Mouse (Mus musculus) hindbrain, embryonic 10.5 days (tissue): Measurements from ENCODE around the gene Krt88. TPM values are rescaled to one million over a fixed set of nuclear protein-coding genes. Genes with fewer than 3 reads are reported as not detected.
A peak's percentile ranks its signal among the peaks of the same experiment; 100 is the strongest.

Experiments used
- DNase-seq: peaks from one replicate; pipeline ENCODE4 v3.0.0-alpha.2; 2017; ENCODE audit warnings: low spot score
- H3K27ac ChIP-seq: fragments of 300-500 bp; sonication (generic); 2 replicates; pipeline ENCODE4 v1.5.1; 2016; ENCODE audit warnings: mild to moderate bottlenecking, moderate library complexity
- H3K27me3 ChIP-seq: fragments of 300-500 bp; sonication (generic); 2 replicates; pipeline ENCODE4 v1.6.1; 2016; ENCODE audit warnings: mild to moderate bottlenecking; ENCODE audit not compliant: poor library complexity, insufficient read depth, severe bottlenecking
- H3K36me3 ChIP-seq: fragments of 300-500 bp; sonication (generic); 2 replicates; pipeline ENCODE4 v1.6.1; 2016; ENCODE audit warnings: mild to moderate bottlenecking, moderate library complexity
- H3K4me1 ChIP-seq: fragments of 300-500 bp; sonication (generic); replicated peaks from 2 replicates; pipeline ENCODE4 v1.6.1; 2016; ENCODE audit warnings: mild to moderate bottlenecking
- H3K4me3 ChIP-seq: fragments of 300-500 bp; sonication (generic); 2 replicates; pipeline ENCODE4 v1.5.1; 2016; ENCODE audit warnings: mild to moderate bottlenecking, moderate library complexity
- H3K9me3 ChIP-seq: fragments of 300-500 bp; sonication (generic); 2 replicates; pipeline ENCODE4 v1.6.1; 2016; ENCODE audit warnings: mild to moderate bottlenecking, moderate library complexity
- WGBS: fragments of 180-500 bp; shearing (Covaris S2); methylation state at CpG from one replicate; pipeline ENCODE4 v1.1.7; 2016; 5-methylcytosine and 5-hydroxymethylcytosine counted together
- polyA plus RNA-seq: library from polyadenylated mRNA; unstranded; fragments of >200 nt; fragmentation: Nextera tagmentation; extraction: Ambion mirVana; gene quantifications from 2 replicates; pipeline ENCODE4 v1.2.1, GENCODE M21; 2016

Gene Krt88
- polyA plus RNA-seq, 1 experiment from 2014 or later, result not detected

DNA sequence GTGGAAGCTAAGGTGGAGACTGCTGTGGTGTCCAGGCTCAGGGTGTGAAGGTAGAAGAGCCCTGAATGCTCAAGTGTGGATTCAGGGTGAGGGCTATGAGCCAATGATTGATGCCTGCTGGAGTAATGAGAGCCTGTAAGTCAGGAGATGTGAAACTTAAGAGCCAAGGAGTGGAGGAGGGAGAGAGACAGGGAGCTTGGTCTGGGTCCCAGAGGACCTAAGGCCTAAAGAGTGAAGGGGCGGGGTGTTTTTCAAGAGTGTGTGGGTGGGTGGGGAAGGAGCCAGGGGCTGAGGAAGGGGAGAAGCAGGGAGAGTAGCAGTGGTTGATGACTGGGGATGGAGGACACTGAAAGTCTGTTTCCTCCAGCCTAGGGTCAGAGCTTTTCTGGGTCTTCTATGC is 36.1 kb downstream of the Krt88 start:
- Histone ChIP-seq H3K36me3 (no peaks in the 10 kb centered on the region), H3K27ac (no peak overlapping the region), H3K4me3 (no peak overlapping the region), H3K9me3 (no peaks in the 10 kb centered on the region), H3K27me3 (peaks cover 17% of the 10 kb centered on the region; the same call in 1 of the 2 replicates), H3K4me1 (peaks cover 26% of the 10 kb centered on the region)
- no peak for DNase-seq
- WGBS, result 83% methylated on average over 1 of the region's 1 CpGs

- 84% methylated on average over 1 of the region's 1 CpGs for WGBS
- Histone ChIP-seq H3K36me3 (no peaks in the 10 kb centered on the region), H3K27me3 (peaks cover 5% of the 10 kb centered on the region; the same call in 1 of the 2 replicates), H3K4me3 (no peak overlapping the region), H3K9me3 (no peaks in the 10 kb centered on the region), H3K27ac (no peak overlapping the region), H3K4me1 (peaks cover 13% of the 10 kb centered on the region)
- DNase-seq, result no peak
Observed at GRCm38 (mm10) chr15:101484939-101485338, 37.4 kb downstream of the Krt88 start.

- no peak for DNase-seq
- 84% methylated on average over 11 of the region's 11 CpGs for WGBS
- Histone ChIP-seq H3K27ac (no peak overlapping the region), H3K4me1 (peaks cover 14% of the 10 kb centered on the region), H3K36me3 (no peaks in the 10 kb centered on the region), H3K27me3 (no peaks in the 10 kb centered on the region), H3K9me3 (no peaks in the 10 kb centered on the region), H3K4me3 (no peak overlapping the region)
Observed at GRCm38 (mm10) chr15:101485911-101486635, 38.5 kb downstream of the Krt88 start.

DNA sequence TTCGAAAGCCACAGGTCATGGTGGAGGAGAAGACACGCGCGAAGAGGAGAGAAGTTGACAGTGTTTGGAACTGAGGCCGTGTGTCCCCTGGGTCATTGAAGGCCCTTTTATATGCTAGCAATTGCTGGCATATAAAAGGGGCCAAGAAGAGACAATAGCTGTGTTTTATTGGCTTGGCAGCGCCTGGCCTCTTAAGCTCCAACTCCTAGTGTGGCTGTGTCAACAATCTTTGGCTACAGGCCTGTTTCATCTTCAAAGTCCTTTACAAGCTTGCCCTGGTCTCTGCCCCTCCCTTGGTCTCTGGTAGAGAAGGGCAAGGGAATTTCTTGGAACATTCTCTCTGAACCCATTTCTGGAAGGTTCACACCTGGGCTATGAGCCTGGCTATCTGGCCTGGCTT is 43.9 kb downstream of the Krt88 start, which contains the start of gene Krt83:
Krt83 (minus strand) TSS at position 82 of the 400 bp plus-strand sequence.
- H3K4me1 ChIP-seq, result 0 out of 2 replicates have a peak, but pooled peaks cover 7% of the 10 kb centered on the region

DNA sequence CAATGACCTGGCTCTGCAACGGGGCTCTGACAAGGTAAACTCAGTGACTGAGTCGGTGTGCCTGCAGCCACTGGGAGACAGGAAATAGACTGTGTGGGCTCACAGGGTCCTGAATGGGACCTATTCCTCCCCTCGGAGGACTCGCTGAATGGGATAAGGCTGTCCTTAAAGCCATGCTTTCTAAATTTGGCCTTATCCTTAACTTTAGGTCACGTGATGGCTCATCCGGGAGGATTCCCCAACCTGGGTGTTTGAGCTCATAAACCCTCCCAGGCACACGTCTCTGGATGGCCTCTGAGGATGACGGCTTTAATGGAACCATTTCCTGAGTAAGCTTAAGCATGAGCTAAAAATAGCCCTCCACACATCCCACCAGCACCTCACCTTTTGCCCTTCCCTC is 45.2 kb downstream of the Krt88 start:
- H3K27ac ChIP-seq, result no peak overlapping the region
- no peak for DNase-seq
- no peaks in the 10 kb centered on the region for H3K36me3 ChIP-seq
- WGBS, result 77% methylated on average over 8 of the region's 8 CpGs
- H3K4me1 ChIP-seq, result 0 out of 2 replicates have a peak, but pooled peaks cover 7% of the 10 kb centered on the region
- no peaks in the 10 kb centered on the region for H3K9me3 ChIP-seq
- no peaks in the 10 kb centered on the region for H3K27me3 ChIP-seq
- H3K4me3 ChIP-seq, result no peak overlapping the region

More for the DNA sequence above, 43.9 kb downstream of the Krt88 start, which contains the start of gene Krt83:
- no peak for DNase-seq
- H3K36me3 ChIP-seq, result no peaks in the 10 kb centered on the region
- H3K9me3 ChIP-seq, result no peaks in the 10 kb centered on the region
- no peak within 1 kb of the TSS for H3K4me3 ChIP-seq
- peak within 1 kb of the TSS; percentile 3; the same call in 1 of the 2 replicates for H3K27ac ChIP-seq
- no peaks in the 10 kb centered on the region for H3K27me3 ChIP-seq
- 82% methylated on average over 6 of the region's 6 CpGs for WGBS

DNA sequence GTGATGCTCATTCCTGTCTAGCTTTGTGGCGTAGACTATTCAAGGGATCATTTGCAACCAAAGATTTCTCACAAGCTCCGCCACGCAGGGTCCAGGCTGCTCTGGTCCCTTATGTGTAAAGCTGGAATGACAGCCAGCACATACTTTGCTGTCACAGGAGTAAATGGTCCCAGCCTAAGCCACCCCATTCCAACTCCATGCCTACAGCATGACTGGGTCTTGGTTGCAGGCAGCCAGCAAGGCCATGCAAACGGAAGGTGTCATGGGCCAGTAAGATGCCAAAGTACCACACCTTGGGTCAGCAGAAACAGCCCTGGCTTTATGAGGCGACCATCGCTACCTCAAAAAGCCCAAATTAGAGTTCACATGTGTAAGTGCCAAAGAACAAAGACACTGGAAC is 46.2 kb downstream of the Krt88 start:
- no peak for DNase-seq
- 94% methylated on average over 6 of the region's 6 CpGs for WGBS
- Histone ChIP-seq H3K27ac (no peak overlapping the region), H3K36me3 (no peaks in the 10 kb centered on the region), H3K4me1 (peaks cover 13% of the 10 kb centered on the region; the same call in 1 of the 2 replicates), H3K9me3 (no peaks in the 10 kb centered on the region), H3K27me3 (no peaks in the 10 kb centered on the region), H3K4me3 (no peak overlapping the region)

- Histone ChIP-seq H3K27me3 (no peaks in the 10 kb centered on the region), H3K36me3 (no peaks in the 10 kb centered on the region), H3K4me3 (no peak overlapping the region), H3K9me3 (no peaks in the 10 kb centered on the region), H3K4me1 (peaks cover 13% of the 10 kb centered on the region; the same call in 1 of the 2 replicates), H3K27ac (no peak overlapping the region)
- no peak for DNase-seq
- 81% methylated on average over 1 of the region's 1 CpGs for WGBS
Observed at GRCm38 (mm10) chr15:101494203-101494602, 46.7 kb downstream of the Krt88 start.

- DNase-seq, result no peak
- peaks cover 13% of the 10 kb centered on the region; the same call in 1 of the 2 replicates for H3K4me1 ChIP-seq
Observed at GRCm38 (mm10) chr15:101495266-101495665, 47.7 kb downstream of the Krt88 start.

DNA sequence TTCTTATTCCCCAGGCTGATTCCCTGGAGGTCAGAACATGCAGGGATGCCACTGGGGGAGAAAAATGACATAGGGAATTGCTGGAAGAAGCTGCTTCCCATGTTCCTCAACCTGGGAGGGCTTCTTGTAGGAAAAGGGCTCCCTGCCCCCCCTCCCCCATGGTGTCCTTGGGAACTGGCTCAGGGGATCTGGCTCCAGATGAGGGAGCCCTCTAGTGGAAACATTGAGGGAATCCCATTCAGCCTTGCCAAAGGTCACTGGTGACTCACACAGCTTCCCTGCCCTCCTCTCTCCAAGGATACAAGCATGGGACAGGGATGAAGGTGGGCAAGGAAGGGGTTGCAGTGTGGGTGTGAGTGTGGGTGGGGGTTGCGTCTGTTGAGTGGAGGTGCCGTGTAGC is 49.6 kb downstream of the Krt88 start:
- Histone ChIP-seq H3K4me1 (peaks cover 9% of the 10 kb centered on the region; the same call in 1 of the 2 replicates), H3K27ac (no peak overlapping the region), H3K9me3 (no peaks in the 10 kb centered on the region), H3K36me3 (no peaks in the 10 kb centered on the region), H3K27me3 (no peaks in the 10 kb centered on the region), H3K4me3 (no peak overlapping the region)
- 66% methylated on average over 2 of the region's 2 CpGs for WGBS
- DNase-seq, result peak; percentile 16

More at GRCm38 (mm10) chr15:101495266-101495665, 47.7 kb downstream of the Krt88 start:
- Histone ChIP-seq H3K27me3 (no peaks in the 10 kb centered on the region), H3K27ac (no peak overlapping the region), H3K9me3 (no peaks in the 10 kb centered on the region), H3K36me3 (no peaks in the 10 kb centered on the region), H3K4me3 (no peak overlapping the region)
- 90% methylated on average over 8 of the region's 8 CpGs for WGBS

Other genes starting within 250 kb of the Krt88 start
- 5.5 and 5.8 TPM in 2 replicates for gene Grasp, start 223.6 kb upstream of the Krt88 start, polyA plus RNA-seq
- gene Nr4a1, start 193.5 kb upstream of the Krt88 start, polyA plus RNA-seq, result 4.8 and 5.1 TPM in 2 replicates
- gene Atg101, start 163.5 kb upstream of the Krt88 start, polyA plus RNA-seq, result 79.0 and 82.1 TPM in 2 replicates
- gene 6030408B16Rik, start 154.5 kb upstream of the Krt88 start, polyA plus RNA-seq, result 0.27 and 0.39 TPM in 2 replicates
- gene Krt80, start 77.6 kb upstream of the Krt88 start, polyA plus RNA-seq, result 0.16 TPM in 1 of 2 replicates, not detected in the other
- 17.5 and 19.9 TPM in 2 replicates for gene Krt7, start 36.7 kb upstream of the Krt88 start, polyA plus RNA-seq
- gene Krt87, start 8.9 kb upstream of the Krt88 start, polyA plus RNA-seq, result 0.10 TPM in 1 of 2 replicates, not detected in the other
- gene Krt81, start 16.0 kb downstream of the Krt88 start, polyA plus RNA-seq, result not detected in 2 replicates
- gene Krt86, start 25.7 kb downstream of the Krt88 start, polyA plus RNA-seq, result not detected in 2 replicates
- gene Krt83, start 43.8 kb downstream of the Krt88 start, polyA plus RNA-seq, result not detected in 2 replicates
- not detected in 2 replicates for gene Gm49425, start 69.5 kb downstream of the Krt88 start, polyA plus RNA-seq
- not detected in 2 replicates for gene Krt84, start 85.1 kb downstream of the Krt88 start, polyA plus RNA-seq
- not detected in 2 replicates for gene Krt82, start 102.9 kb downstream of the Krt88 start, polyA plus RNA-seq
- 0.22 and 0.30 TPM in 2 replicates for gene Krt90, start 115.2 kb downstream of the Krt88 start, polyA plus RNA-seq
- 0.08 TPM in 1 of 2 replicates, not detected in the other for gene Krt75, start 126.2 kb downstream of the Krt88 start, polyA plus RNA-seq
- not detected in 2 replicates for gene Gm5414, start 180.4 kb downstream of the Krt88 start, polyA plus RNA-seq
- gene Gm5478, start 199.6 kb downstream of the Krt88 start, polyA plus RNA-seq, result not detected in 2 replicates
- gene Krt6b, start 232.5 kb downstream of the Krt88 start, polyA plus RNA-seq, result not detected in 2 replicates
- gene Krt6a, start 246.6 kb downstream of the Krt88 start, polyA plus RNA-seq, result not detected in 2 replicates